Mouse (Mus musculus) midbrain, embryonic 13.5 days (tissue): ENCODE data around the gene Mib2. TPM values are rescaled to one million over a fixed set of nuclear protein-coding genes. Genes with fewer than 3 reads are reported as not detected.
"Not testable (repeated sequence)": the region's sequence is repeated elsewhere in the genome, so short reads cannot be mapped to it uniquely, and the experiment has no call there.

ENCODE experiments used
- ATAC-seq: fragments of 200-750 bp; cut with Nextera tagmentation; 2 replicates; pipeline ENCODE4 v1.8.0; 2017; ENCODE audit warnings: mild to moderate bottlenecking, moderate TSS enrichment, moderate library complexity
- H3K27ac ChIP-seq: fragments of 300-500 bp; sonication (generic); 2 replicates; pipeline ENCODE4 v1.5.1; 2015; ENCODE audit warnings: inconsistent platforms, mild to moderate bottlenecking, moderate library complexity
- H3K27me3 ChIP-seq: fragments of 300-500 bp; sonication (generic); 2 replicates; pipeline ENCODE4 v1.6.1; 2015; ENCODE audit warnings: mild to moderate bottlenecking, inconsistent platforms
- H3K36me3 ChIP-seq: fragments of 300-500 bp; sonication (generic); 2 replicates; pipeline ENCODE4 v1.6.1; 2015; ENCODE audit warnings: mild to moderate bottlenecking, inconsistent platforms
- H3K4me1 ChIP-seq: fragments of 300-500 bp; sonication (generic); replicated peaks from 2 replicates; pipeline ENCODE4 v1.6.1; 2015; ENCODE audit warnings: inconsistent platforms
- H3K4me2 ChIP-seq: fragments of 300-500 bp; sonication (generic); replicated peaks from 2 replicates; pipeline ENCODE4 v1.6.1; 2015; ENCODE audit warnings: moderate library complexity, mild to moderate bottlenecking, inconsistent platforms
- H3K4me3 ChIP-seq: fragments of 300-500 bp; sonication (generic); replicated peaks from 2 replicates; pipeline ENCODE4 v1.5.1; 2015; ENCODE audit warnings: mild to moderate bottlenecking, inconsistent platforms
- H3K9ac ChIP-seq: fragments of 300-500 bp; sonication (generic); replicated peaks from 2 replicates; pipeline ENCODE4 v1.6.1; 2015; ENCODE audit warnings: mild to moderate bottlenecking, inconsistent platforms
- H3K9me3 ChIP-seq: fragments of 300-500 bp; sonication (generic); 2 replicates; pipeline ENCODE4 v1.6.1; 2016; ENCODE audit warnings: mild to moderate bottlenecking, inconsistent platforms
- WGBS: fragments of 180-500 bp; shearing (Covaris S2); methylation state at CpG from one replicate; pipeline ENCODE4 v1.1.7; 2015; 5-methylcytosine and 5-hydroxymethylcytosine counted together
- polyA plus RNA-seq: library from polyadenylated mRNA; unstranded; fragments of >200 nt; fragmentation: Nextera tagmentation; extraction: Ambion mirVana; gene quantifications from 2 replicates; pipeline ENCODE4 v1.2.1, GENCODE M21; 2015

Mib2 gene
- polyA plus RNA-seq, 1 experiment from 2014 or later = 41.9 TPM

DNA sequence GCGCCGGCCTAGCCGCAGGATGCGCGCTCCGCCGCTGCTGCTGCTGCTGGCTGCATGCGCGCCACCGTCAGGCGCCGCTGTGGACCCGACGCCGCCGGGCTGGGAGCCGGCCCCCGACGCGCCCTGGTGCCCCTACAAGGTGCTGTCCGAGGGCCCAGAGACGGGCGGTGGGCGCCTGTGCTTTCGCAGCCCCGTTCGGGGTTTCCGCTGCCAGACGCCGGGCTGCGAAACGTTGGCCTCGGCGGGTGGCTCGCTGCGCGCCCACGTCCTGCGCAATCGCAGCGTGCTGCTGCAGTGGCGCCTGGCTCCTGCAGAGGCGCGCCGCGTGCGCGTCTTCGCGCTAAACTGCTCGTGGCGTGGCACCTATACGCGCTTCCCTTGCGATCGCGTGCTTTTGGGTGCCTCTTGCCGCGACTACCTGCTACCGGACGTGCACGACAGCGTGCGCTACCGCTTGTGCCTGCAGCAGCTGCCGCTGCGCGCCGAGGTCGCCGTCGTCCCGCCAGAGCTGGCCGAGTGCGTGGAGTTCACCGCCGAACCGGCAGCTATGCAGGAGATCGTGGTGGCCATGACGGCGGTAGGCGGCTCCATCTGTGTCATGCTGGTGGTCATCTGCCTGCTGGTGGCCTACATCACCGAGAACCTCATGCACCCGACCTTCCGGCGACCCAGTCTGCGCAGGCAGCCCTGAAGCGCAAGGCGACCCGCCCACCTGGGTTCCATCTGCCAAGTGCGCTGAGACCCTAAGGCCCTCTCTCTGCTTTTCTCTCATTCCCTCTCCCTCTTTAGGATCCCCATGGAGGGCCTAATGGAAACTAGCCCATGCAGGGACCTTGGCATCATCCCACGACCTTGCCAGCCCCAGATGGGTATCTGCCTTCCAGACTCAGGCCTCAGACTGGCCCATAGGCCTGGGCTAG, 25.7 kb upstream of the Mib2 start:
- Histone ChIP-seq H3K9ac (peak overlapping the region; percentile 84), H3K27ac (peak overlapping the region; percentile 90), H3K9me3 (no peaks in the 10 kb centered on the region), H3K4me2 (peak overlapping the region; percentile 81), H3K4me1 (peaks cover 27% of the 10 kb centered on the region), H3K27me3 (peaks cover 40% of the 10 kb centered on the region), H3K4me3 (peak overlapping the region; percentile 68), H3K36me3 (no peaks in the 10 kb centered on the region)
- peak; percentile 86 for ATAC-seq
- WGBS = 1% methylated on average over 79 of the region's 92 CpGs

- Histone ChIP-seq H3K4me2 (peak within 1 kb of the TSS; percentile 81), H3K27ac (peak within 1 kb of the TSS; percentile 90), H3K9ac (peak within 1 kb of the TSS; percentile 84), H3K4me3 (peak within 1 kb of the TSS; percentile 68), H3K27me3 (peaks cover 40% of the 10 kb centered on the region), H3K9me3 (no peaks in the 10 kb centered on the region), H3K4me1 (peaks cover 27% of the 10 kb centered on the region), H3K36me3 (no peaks in the 10 kb centered on the region)
- WGBS = under 1% methylated on average over 45 of the region's 47 CpGs
- peak; percentile 89 for ATAC-seq
Measured at GRCm38 (mm10) chr4:155694111-155694481, 25.1 kb upstream of the Mib2 start, which contains the start of gene Fndc10. Gene Fndc10 (plus strand): TSS chr4:155694342.

- Histone ChIP-seq H3K27me3 (peaks cover 40% of the 10 kb centered on the region), H3K9me3 (no peaks in the 10 kb centered on the region), H3K36me3 (no peaks in the 10 kb centered on the region), H3K27ac (no peak overlapping the region), H3K4me1 (peaks cover 27% of the 10 kb centered on the region), H3K4me2 (no peak overlapping the region), H3K4me3 (no peak overlapping the region), H3K9ac (no peak overlapping the region)
- 96% methylated on average over 3 of the region's 3 CpGs for WGBS
- no peak for ATAC-seq
Measured at GRCm38 (mm10) chr4:155692421-155692820, 23.4 kb upstream of the Mib2 start.

- Histone ChIP-seq H3K4me2 (no peak overlapping the region), H3K9me3 (no peaks in the 10 kb centered on the region), H3K4me1 (peaks cover 16% of the 10 kb centered on the region), H3K27me3 (peaks cover 26% of the 10 kb centered on the region), H3K27ac (no peak overlapping the region), H3K9ac (no peak overlapping the region), H3K36me3 (no peaks in the 10 kb centered on the region), H3K4me3 (no peak overlapping the region)
- 85% methylated on average over 12 of the region's 12 CpGs for WGBS
- ATAC-seq = no peak
Measured at GRCm38 (mm10) chr4:155690571-155691375, 21.8 kb upstream of the Mib2 start.

DNA sequence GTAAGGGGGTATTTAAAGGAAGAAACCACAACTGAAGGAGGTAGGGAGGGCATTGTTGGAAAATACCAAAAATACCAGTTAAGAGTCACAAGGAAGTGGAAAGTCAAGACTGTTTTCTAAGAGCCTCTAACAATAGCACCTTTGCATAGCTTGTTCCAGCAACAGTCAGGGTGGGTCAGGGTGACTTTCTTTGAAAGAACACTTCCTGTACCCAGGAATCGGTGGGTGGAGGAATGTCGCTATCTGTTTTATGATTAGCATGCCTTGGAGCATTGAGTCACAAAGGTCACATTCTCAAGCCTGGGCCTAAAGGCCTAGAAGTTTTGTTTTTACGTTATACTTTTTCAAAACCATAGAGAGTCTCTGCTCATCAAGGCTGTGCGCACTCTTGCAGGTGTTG, 18.8 kb upstream of the Mib2 start:
- H3K4me3 ChIP-seq, H3K36me3 ChIP-seq, ATAC-seq, H3K27ac ChIP-seq, H3K4me2 ChIP-seq, H3K9me3 ChIP-seq, H3K9ac ChIP-seq, H3K4me1 ChIP-seq: not testable (repeated sequence)
- 0 out of 2 replicates have a peak, but pooled peaks cover 10% of the 10 kb centered on the region for H3K27me3 ChIP-seq
- WGBS = 94% methylated on average over 4 of the region's 4 CpGs

DNA sequence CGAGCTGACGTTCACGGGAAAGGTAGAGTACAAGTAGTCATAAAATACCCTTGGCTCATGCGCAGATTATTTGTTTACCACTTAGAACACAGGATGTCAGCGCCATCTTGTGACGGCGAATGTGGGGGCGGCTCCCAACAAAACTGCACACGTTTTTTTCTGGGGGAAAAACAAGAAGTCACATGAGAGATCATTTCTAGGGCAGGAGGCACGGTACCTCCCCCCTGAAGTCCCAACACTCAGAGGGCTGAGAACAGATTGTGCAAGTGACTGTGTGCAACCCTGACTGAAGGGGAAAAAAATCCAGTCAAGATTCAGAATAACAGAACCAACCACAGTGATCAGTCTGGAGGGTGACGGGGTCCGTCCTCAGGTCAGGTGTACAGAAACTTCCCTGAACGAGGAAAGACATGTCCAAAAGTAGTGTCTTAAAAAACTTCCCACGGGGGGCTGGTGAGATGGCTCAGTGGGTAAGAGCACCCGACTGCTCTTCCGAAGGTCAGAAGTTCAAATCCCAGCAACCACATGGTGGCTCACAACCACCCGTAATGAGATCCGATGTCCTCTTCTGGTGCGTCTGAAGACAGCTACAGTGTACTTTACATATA, 14.8 kb upstream of the Mib2 start:
- WGBS = 92% methylated on average over 16 of the region's 19 CpGs
- not testable (repeated sequence) for H3K9ac ChIP-seq, ATAC-seq, H3K4me1 ChIP-seq, H3K36me3 ChIP-seq, H3K9me3 ChIP-seq, H3K27me3 ChIP-seq, H3K4me3 ChIP-seq, H3K4me2 ChIP-seq, H3K27ac ChIP-seq

- 88% methylated on average over 2 of the region's 2 CpGs for WGBS
- no peak overlapping the region for H3K4me2 ChIP-seq
- H3K4me1 ChIP-seq = no peaks in the 10 kb centered on the region
- H3K9me3 ChIP-seq = no peaks in the 10 kb centered on the region
- H3K27me3 ChIP-seq = no peaks in the 10 kb centered on the region
- H3K4me3 ChIP-seq = no peak overlapping the region
- no peak overlapping the region for H3K27ac ChIP-seq
- H3K36me3 ChIP-seq = no peaks in the 10 kb centered on the region
- no peak overlapping the region for H3K9ac ChIP-seq
- ATAC-seq = no peak
Measured at GRCm38 (mm10) chr4:155675991-155676390, 7.0 kb upstream of the Mib2 start.

DNA sequence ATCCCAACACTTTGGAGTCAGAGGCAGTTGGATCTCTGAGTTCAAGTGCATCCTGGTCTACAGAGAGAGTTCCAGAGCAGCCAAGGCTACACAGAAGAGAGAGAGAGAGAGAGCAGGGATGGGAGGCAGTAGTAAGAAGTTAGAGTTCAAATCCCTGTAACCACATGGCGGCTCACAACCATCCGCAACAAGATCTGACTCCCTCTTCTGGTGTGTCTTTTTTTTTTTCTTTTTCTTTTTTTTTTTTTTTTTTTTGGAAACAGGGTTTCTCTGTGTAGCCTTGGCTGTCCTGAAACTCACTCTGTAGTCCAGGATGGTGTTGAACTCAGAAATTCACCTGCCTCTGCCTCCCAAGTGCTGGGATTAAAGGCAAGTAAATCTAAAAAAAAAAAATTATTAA, 3.1 kb upstream of the Mib2 start:
- Histone ChIP-seq H3K9me3 (no peaks in the 10 kb centered on the region), H3K4me2 (no peak overlapping the region), H3K36me3 (no peaks in the 10 kb centered on the region), H3K4me3 (no peak overlapping the region), H3K27me3 (no peaks in the 10 kb centered on the region), H3K27ac (no peak overlapping the region), H3K4me1 (peaks cover 13% of the 10 kb centered on the region), H3K9ac (no peak overlapping the region)
- WGBS = 72% methylated on average over 2 of the region's 2 CpGs
- no peak for ATAC-seq

DNA sequence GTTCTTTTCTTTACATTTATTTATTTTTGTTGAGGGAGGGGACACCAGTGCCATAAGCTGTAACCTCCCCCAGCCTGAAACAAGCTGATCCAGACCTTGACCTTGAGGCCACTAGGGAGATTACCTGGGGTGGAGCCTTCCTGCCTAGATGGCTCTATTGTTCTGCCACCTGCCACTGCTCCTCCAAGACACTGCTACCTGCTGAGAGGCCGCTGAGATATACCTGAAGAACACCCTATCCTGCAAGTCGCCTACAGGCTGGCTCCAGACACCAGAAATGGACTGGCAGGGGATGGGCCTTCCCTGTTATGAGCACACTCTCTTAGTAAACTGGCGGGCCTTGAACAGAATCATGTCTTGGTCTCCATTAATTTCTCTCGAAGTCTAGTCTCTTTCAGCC, 1.2 kb upstream of the Mib2 start:
- WGBS = 51% methylated on average over 4 of the region's 4 CpGs
- not testable (repeated sequence) for H3K4me3 ChIP-seq, H3K27ac ChIP-seq, H3K4me2 ChIP-seq, H3K27me3 ChIP-seq, H3K9me3 ChIP-seq, H3K9ac ChIP-seq, H3K36me3 ChIP-seq, ATAC-seq
- peaks cover 13% of the 10 kb centered on the region for H3K4me1 ChIP-seq

DNA sequence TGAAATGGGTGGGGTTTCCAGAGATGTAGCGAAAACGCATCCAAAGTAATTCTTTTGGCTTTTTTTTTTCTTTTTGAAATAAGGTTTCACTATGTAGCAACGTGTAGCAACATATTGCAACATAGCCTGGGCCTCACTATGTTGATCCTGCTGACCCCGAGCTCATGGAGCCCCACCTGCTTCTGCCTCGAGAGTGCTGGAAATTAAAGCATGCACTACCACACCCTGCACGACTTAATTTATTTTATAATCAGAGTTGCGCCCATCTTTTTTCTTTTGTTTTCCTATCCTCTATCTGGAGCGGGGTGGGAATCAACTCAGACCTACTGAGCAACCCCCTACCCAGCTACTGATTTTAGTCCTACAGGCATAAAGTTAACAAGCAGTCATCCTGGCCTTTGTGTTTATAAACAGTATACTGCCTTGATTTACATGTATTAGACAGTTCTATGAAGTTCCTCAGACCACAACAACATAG, 639 bp upstream of the Mib2 start:
- H3K27ac ChIP-seq = no peak overlapping the region
- H3K4me1 ChIP-seq = peaks cover 13% of the 10 kb centered on the region
- no peaks in the 10 kb centered on the region for H3K27me3 ChIP-seq
- H3K9ac ChIP-seq = peak overlapping the region; percentile 88; the same call in 1 of the 2 replicates
- H3K36me3 ChIP-seq = peaks cover 10% of the 10 kb centered on the region; the same call in 1 of the 2 replicates
- ATAC-seq = peak; percentile 51
- peak overlapping the region; percentile 91 for H3K4me3 ChIP-seq
- H3K4me2 ChIP-seq = peak overlapping the region; percentile 90
- H3K9me3 ChIP-seq = no peaks in the 10 kb centered on the region
- under 1% methylated on average over 8 of the region's 8 CpGs for WGBS

GRCm38 (mm10) chr4:155666903-155667302, 2.1 kb downstream of the Mib2 start:
- ATAC-seq = no peak
- H3K4me1 ChIP-seq = peaks cover 13% of the 10 kb centered on the region

GRCm38 (mm10) chr4:155660641-155661040, 8.4 kb downstream of the Mib2 start:
- peaks cover 11% of the 10 kb centered on the region for H3K27me3 ChIP-seq
- no peak overlapping the region for H3K27ac ChIP-seq
- peaks cover 56% of the 10 kb centered on the region for H3K36me3 ChIP-seq
- no peak for ATAC-seq
- H3K4me1 ChIP-seq = no peaks in the 10 kb centered on the region
- H3K9me3 ChIP-seq = no peaks in the 10 kb centered on the region
- H3K9ac ChIP-seq = no peak overlapping the region
- no peak overlapping the region for H3K4me2 ChIP-seq
- WGBS = 94% methylated on average over 12 of the region's 12 CpGs
- H3K4me3 ChIP-seq = no peak overlapping the region

More at GRCm38 (mm10) chr4:155666903-155667302, 2.1 kb downstream of the Mib2 start:
- H3K36me3 ChIP-seq = peaks cover 10% of the 10 kb centered on the region; the same call in 1 of the 2 replicates
- no peaks in the 10 kb centered on the region for H3K27me3 ChIP-seq
- H3K4me3 ChIP-seq = no peak overlapping the region
- H3K27ac ChIP-seq = no peak overlapping the region
- H3K9me3 ChIP-seq = no peaks in the 10 kb centered on the region
- H3K9ac ChIP-seq = no peak overlapping the region
- H3K4me2 ChIP-seq = no peak overlapping the region
